Mouse (Mus musculus) heart, adult 2 months (tissue): ENCODE measurements around the gene Papolb.

Experiments
- CTCF ChIP-seq: fragments of 200-600 bp; IDR thresholded peaks from 2 replicates; pipeline ENCODE4 v1.8.1; 2022; ENCODE audit warnings: antibody characterized with exemption, mild to moderate bottlenecking, moderate library complexity
- EP300 ChIP-seq: fragments of 200-500 bp; IDR thresholded peaks from 2 replicates; pipeline ENCODE4 v1.6.1; 2011; ENCODE audit warnings: low read depth, low read length, control low read depth; ENCODE audit not compliant: insufficient read depth
- POLR2A ChIP-seq: fragments of 200-500 bp; IDR thresholded peaks from 2 replicates; pipeline ENCODE4 v1.6.1; 2011; ENCODE audit warnings: mild to moderate bottlenecking, low read depth, low read length, control low read depth; ENCODE audit not compliant: insufficient read depth

- no peak for TF ChIP-seq CTCF
- TF ChIP-seq POLR2A = no peak
- no peak for TF ChIP-seq EP300
Observed at GRCm38 (mm10) chr5:142547066-142547465, 17.2 kb upstream of the Papolb start.
